Mouse (Mus musculus) heart, postnatal 25 days (tissue): ENCODE measurements around the gene Nipsnap3a. TPM values are rescaled to one million over a fixed set of nuclear protein-coding genes. Genes with fewer than 3 reads are reported as not detected.
A peak's percentile ranks its signal among the peaks of the same experiment; 100 is the strongest.

Experiments
- DNase-seq: peaks from one replicate; pipeline ENCODE4 v3.0.0; 2022; ENCODE audit warnings: low spot score
- intact Hi-C: fragments of 180-260 bp; cut with DNase I; formaldehyde crosslinking; loops from one replicate; pipeline ENCODE4 v1.15.1; 2025
- total RNA-seq, 2 experiments: library from RNA; stranded (reverse); gene quantifications; 2 replicates each; pipeline ENCODE4 v1.2.3; 2021

Nipsnap3a gene
- total RNA-seq, result not detected

GRCm38 (mm10) chr4:52989248-52989647, at the start of gene Nipsnap3a:
TSS of gene Nipsnap3a (plus strand) at chr4:52989272.
- intact Hi-C loops, result no loop called here
- no peak for DNase-seq

GRCm38 (mm10) chr4:52946665-52947064, 42.4 kb upstream of the Nipsnap3a start:
- DNase-seq, result no peak
- intact Hi-C loops, result no loop called here

- intact Hi-C loops, result no loop called here
- no peak for DNase-seq
Measured at GRCm38 (mm10) chr4:52949005-52949404, 40.1 kb upstream of the Nipsnap3a start.

GRCm38 (mm10) chr4:52958693-52959092, 30.4 kb upstream of the Nipsnap3a start:
- no peak for DNase-seq
- intact Hi-C loops, result no loop called here

DNA sequence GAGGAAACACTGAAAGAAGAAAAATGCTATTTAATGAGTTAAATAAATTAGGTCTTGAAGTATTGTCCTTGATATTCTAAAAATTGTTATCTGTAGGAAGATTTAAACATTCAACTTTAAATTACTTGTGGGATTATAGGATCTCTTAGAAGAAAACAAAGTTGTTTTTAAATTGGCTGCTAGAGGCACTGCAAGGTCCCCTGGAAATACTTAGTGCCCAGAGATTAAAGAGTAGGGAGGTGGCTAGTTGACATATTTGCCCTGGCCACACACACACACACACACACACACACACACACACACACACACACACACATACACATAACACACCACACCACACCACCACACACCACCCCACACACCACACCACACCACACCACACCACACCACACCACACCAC, 24.8 kb upstream of the Nipsnap3a start, which contains the start of gene Olfr270:
Olfr270 (plus strand) TSS at position 301 of the 400 bp plus-strand sequence.
- DNase-seq, result no peak
- intact Hi-C loops, result no loop called here

DNA sequence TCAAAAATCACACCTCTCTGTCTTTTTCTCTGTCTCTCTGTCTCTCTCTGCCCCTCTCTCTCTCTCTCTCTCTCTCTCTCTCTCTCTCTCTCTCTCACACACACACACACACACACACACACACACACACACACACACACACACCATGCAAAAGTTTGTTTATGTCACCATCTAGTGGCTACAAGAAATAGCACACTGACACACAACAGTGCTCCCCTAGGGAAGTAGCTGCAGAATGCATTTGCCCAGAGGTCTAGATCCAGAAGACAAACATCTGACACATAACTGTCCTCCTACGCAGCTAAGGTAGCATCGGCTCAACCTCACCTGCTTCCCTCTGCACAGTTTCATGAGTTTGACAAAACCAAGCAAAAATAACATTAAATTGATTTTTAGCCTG, 3.9 kb upstream of the Nipsnap3a start:
- DNase-seq, result no peak
- intact Hi-C loops, result no loop called here

GRCm38 (mm10) chr4:52986266-52986665, 2.8 kb upstream of the Nipsnap3a start:
- intact Hi-C loops, result no loop called here

DNA sequence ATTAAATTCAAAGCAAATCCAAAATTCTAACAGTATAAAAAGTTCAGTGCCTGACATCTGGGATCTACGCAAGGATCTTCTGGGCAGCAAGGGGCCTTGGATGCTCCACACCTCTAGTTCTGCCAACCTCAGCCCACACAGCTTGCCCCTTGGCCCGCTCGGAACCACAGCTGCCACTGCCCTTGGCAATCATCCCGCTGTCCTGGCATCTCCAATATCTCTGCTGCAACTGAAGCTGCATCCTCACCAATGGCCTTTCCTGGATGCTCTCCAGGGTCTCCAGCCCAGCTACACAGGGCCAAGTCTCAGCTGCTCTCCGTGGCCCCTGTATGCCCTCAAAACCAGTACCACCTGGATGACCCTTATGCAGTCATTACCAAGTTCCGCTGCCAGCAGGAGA, 10.4 kb downstream of the Nipsnap3a start:
- intact Hi-C loops, result no loop called here
- DNase-seq, result no peak

More at GRCm38 (mm10) chr4:52986266-52986665, 2.8 kb upstream of the Nipsnap3a start:
- DNase-seq, result no peak

DNA sequence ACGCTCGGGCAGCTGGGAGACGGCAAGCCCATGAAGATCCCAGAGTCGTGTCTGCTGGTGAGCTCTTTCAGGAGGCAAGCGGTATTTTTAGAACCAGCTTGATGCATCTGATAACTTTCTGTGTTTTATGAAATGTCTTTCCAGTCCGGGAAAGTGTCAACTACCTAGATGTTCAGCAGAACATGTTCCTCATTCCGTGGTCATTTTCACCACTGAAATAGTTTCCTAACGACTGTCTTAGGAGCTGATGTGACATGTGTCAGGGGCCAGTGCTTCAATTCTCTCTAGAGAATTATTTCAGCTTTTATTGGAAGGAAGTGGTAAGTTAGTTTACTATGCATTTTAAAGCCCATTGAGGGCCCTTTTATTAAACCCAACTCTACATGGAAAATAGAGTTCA, 11.1 kb downstream of the Nipsnap3a start:
- intact Hi-C loops, result no loop called here
- DNase-seq, result no peak

GRCm38 (mm10) chr4:53009183-53009582, 20.1 kb downstream of the Nipsnap3a start:
- no peak for DNase-seq
- intact Hi-C loops, result no loop called here

GRCm38 (mm10) chr4:53009871-53010270, 20.8 kb downstream of the Nipsnap3a start:
- intact Hi-C loops, result loop anchor here (2.0 kb wide), 1 partner anchor 571 kb away; the partner anchor contains the start of gene Smc2
- no peak for DNase-seq

GRCm38 (mm10) chr4:53011732-53012361, 22.8 kb downstream of the Nipsnap3a start, which contains the start of gene Nipsnap3b:
TSS of gene Nipsnap3b (plus strand) at chr4:53011880.
- intact Hi-C loops, result loop anchor here (2.0 kb wide), 1 partner anchor 573 kb away; the partner anchor contains the start of gene Smc2
- DNase-seq, result peak; percentile 90

- intact Hi-C loops, result no loop called here
- DNase-seq, result no peak
Measured at GRCm38 (mm10) chr4:53014421-53014820, 25.3 kb downstream of the Nipsnap3a start.

GRCm38 (mm10) chr4:53015024-53015423, 26.0 kb downstream of the Nipsnap3a start:
- DNase-seq, result no peak
- intact Hi-C loops, result no loop called here

DNA sequence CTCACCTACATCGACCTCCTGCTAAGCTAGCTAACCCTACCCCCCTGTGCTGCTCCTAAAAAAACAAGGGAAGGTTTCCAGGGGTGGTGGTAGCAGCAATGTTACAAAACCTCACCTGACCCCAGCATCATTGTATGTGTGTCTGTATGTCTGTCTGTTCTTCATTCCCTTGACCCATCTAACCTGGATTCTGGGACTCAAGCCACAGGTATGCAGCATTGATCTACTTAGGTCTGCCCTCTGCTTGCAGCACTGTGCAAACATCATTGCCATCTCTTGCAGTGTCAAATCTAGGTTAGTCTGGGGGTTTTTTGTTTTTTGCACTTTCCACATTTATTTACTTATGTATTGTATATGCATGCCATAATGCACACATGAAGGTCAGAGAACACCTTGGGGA, 29.3 kb downstream of the Nipsnap3a start:
- intact Hi-C loops, result no loop called here

DNA sequence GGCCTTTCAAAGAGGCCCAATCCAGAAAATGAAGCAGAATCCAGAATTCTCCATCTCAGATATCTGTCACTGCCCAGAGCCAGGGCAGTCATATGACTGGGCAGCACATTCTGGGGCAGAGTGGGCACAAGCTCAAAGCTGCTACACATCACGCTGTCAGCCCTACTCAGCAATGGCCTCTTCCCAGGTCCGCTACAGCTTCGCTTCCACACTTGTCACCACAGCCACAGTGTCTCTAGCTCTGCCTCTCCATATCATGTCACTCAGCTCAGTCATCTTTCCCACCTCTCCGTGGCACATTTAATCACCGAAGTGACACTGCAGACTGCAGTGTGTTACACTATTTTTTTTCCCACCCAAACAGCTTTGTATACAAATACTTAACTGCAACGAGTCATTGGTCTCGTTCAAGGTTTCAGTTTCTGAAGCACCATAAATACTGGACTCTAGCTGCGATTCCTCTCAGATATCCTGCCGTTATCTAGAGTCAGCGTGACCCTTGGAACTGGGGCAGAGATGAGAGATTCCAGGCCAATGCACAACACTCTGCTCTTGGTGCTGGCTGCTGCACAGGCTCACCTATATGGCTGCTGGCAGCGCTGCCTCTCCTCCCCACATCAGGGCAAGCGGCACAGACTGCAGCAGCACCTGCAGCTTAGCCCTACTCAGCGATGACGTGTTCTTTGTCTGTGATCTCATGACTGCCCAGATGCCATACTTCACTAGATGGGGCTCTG, 34.3 kb downstream of the Nipsnap3a start:
- no peak for DNase-seq
- intact Hi-C loops, result no loop called here

More for the DNA sequence above, 29.3 kb downstream of the Nipsnap3a start:
- DNase-seq, result no peak

GRCm38 (mm10) chr4:53024397-53024796, 35.3 kb downstream of the Nipsnap3a start:
- intact Hi-C loops, result no loop called here

GRCm38 (mm10) chr4:53027811-53028210, 38.7 kb downstream of the Nipsnap3a start:
- intact Hi-C loops, result no loop called here
- DNase-seq, result no peak

More at GRCm38 (mm10) chr4:53024397-53024796, 35.3 kb downstream of the Nipsnap3a start:
- DNase-seq, result no peak

GRCm38 (mm10) chr4:53030326-53030948, 41.4 kb downstream of the Nipsnap3a start:
- intact Hi-C loops, result loop anchor here (5.0 kb wide), 1 partner anchor 327 kb away; no protein-coding TSS in a partner anchor

GRCm38 (mm10) chr4:53043819-53044218, 54.7 kb downstream of the Nipsnap3a start:
- intact Hi-C loops, result no loop called here
- no peak for DNase-seq

More at GRCm38 (mm10) chr4:53030326-53030948, 41.4 kb downstream of the Nipsnap3a start:
- DNase-seq, result no peak
